Mouse (Mus musculus) liver, postnatal 0 days (tissue): ENCODE data around the gene Zbtb41.

Source experiments
- CTCF ChIP-seq: sonication (generic); IDR thresholded peaks from 2 replicates; pipeline ENCODE4 v1.5.1; 2016; ENCODE audit warnings: antibody characterized with exemption, low read depth
- EP300 ChIP-seq: IDR thresholded peaks from 2 replicates; pipeline ENCODE4 v1.6.1; 2016; ENCODE audit warnings: antibody characterized with exemption, low read depth, mild to moderate bottlenecking

GRCm38 (mm10) chr1:139494630-139495029, 72.5 kb downstream of the Zbtb41 start:
- TF ChIP-seq CTCF (no peak), EP300 (no peak)
